Mouse (Mus musculus): ENCODE results near the gene Klrb1c. TPM values are rescaled to one million over a fixed set of nuclear protein-coding genes. Genes with fewer than 3 reads are reported as not detected.
"Not testable (repeated sequence)": the region's sequence is repeated elsewhere in the genome, so short reads cannot be mapped to it uniquely, and the experiment has no call there.

Klrb1c gene
- polyA plus RNA-seq, 2 experiments = 0.15 TPM; not detected in 1

DNA sequence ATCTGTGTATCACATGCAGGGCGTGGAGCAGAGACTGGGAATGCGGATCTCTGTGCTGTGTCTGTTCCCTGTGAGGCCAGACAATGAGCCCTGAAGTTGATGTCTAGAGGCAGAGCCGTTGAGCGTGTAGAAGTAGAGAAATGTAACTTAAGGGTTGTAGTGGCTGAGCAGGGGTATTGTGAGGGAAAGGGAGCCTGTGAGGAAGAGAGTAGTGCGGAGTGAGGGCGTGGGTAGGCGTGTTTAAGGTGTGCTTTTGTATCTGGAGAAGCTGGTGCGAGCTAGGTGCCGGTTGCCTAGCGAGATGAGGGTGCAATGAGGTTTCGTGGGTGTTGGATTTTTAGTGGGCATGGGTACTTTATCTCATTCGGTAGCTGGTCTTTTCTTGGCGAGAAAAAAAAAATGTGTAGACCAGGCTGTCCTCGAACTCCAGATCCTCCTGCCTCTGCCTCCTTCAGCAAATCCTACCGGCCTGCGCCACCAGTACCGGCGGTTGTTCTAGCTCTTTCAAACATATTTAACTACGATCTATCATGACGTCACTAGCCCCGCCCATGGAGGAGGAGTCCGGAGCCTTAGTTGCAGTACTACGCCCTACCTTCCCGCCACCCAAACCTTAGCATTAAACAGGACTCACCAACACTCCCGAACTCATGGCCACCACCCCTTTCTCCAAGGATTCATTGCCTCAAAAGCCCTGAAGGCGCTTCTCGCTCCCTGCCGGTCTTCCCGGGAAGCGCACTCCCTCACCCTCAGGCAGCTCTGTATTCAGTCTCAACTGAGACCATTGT is 25.1 kb downstream of the Klrb1c start:
- TF ChIP-seq POLR2A (IDR thresholded peaks at IDR 0.05; ENCODE audit: borderline replicate concordance, extremely low read depth, insufficient read depth, insufficient read length) = no peak
- Histone ChIP-seq H3K9me3 (ENCODE audit: control insufficient read depth, low read length) (no peaks in the 10 kb centered on the region), H3K9ac (ENCODE audit: low read depth, low read length, severe bottlenecking) (peak overlapping the region; percentile 48), H3K4me3 (replicated peaks; ENCODE audit: low read length) (peak overlapping the region; percentile 52), H3K4me2 (replicated peaks; ENCODE audit: low read depth, low read length, severe bottlenecking) (peak overlapping the region; percentile 63), H3K36me3 (ENCODE audit: control insufficient read depth, insufficient read depth, low read length) (no peaks in the 10 kb centered on the region), H3K27me3 (ENCODE audit: control insufficient read depth, insufficient read depth, low read length) (no peaks in the 10 kb centered on the region), H3K27ac (replicated peaks; ENCODE audit: low read depth, low read length) (peak overlapping the region; percentile 67), H3K4me1 (ENCODE audit: control insufficient read depth, insufficient read depth, low read length) (no peaks in the 10 kb centered on the region)
- 1% methylated on average over 30 of the region's 30 CpGs for WGBS
- ATAC-seq (ENCODE audit: low FRiP score, low read depth) (peak; percentile 92), DNase-seq (ENCODE audit: low spot score) (peak; percentile 96)

- H3K9ac ChIP-seq (ENCODE audit: low read depth, low read length, severe bottlenecking) = peak overlapping the region; percentile 48; the same call in 1 of the 2 replicates
- H3K4me1 ChIP-seq (ENCODE audit: control insufficient read depth, insufficient read depth, low read length); DNase-seq (ENCODE audit: low spot score); H3K36me3 ChIP-seq (ENCODE audit: control insufficient read depth, insufficient read depth, low read length); H3K9me3 ChIP-seq (ENCODE audit: control insufficient read depth, low read length); H3K27ac ChIP-seq (replicated peaks; ENCODE audit: low read depth, low read length); H3K27me3 ChIP-seq (ENCODE audit: control insufficient read depth, insufficient read depth, low read length); ATAC-seq (ENCODE audit: low FRiP score, low read depth): not testable (repeated sequence)
- peak overlapping the region; percentile 52 for H3K4me3 ChIP-seq (replicated peaks; ENCODE audit: low read length)
- H3K4me2 ChIP-seq (replicated peaks; ENCODE audit: low read depth, low read length, severe bottlenecking) = peak overlapping the region; percentile 63
- 74% methylated on average over 10 of the region's 10 CpGs for WGBS
These were observed 25.9 kb downstream of the Klrb1c start for GRCm38 (mm10) chr6:128762892-128763670.

DNA sequence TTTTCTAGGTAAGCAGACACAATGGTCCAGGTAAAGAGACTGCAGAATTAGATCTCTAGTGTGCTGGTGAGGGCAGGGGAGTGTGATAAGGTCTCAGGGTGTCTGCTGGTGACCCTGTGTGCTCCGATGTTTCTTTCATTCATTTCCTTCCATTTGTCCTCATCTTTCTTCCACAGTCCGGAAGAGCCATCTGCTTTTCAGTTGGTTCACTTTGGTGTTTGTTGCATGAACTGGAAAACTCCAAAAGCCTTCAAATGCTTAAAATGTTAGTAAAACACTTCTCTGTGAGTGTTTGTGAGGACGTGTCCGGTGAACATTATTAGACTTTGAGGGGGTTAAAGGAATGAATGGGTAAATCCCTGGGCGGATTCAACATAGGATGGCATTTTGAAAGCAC is 27.9 kb downstream of the Klrb1c start:
- Histone ChIP-seq H3K4me1 (ENCODE audit: control insufficient read depth, insufficient read depth, low read length) (no peaks in the 10 kb centered on the region), H3K9ac (ENCODE audit: low read depth, low read length, severe bottlenecking) (0 out of 2 replicates have a peak overlapping the region, but pooled peaks have one; percentile 40), H3K36me3 (ENCODE audit: control insufficient read depth, insufficient read depth, low read length) (no peaks in the 10 kb centered on the region), H3K27ac (replicated peaks; ENCODE audit: low read depth, low read length) (no peak overlapping the region), H3K4me3 (replicated peaks; ENCODE audit: low read length) (peak overlapping the region; percentile 60), H3K27me3 (ENCODE audit: control insufficient read depth, insufficient read depth, low read length) (no peaks in the 10 kb centered on the region), H3K4me2 (replicated peaks; ENCODE audit: low read depth, low read length, severe bottlenecking) (peak overlapping the region; percentile 38), H3K9me3 (ENCODE audit: control insufficient read depth, low read length) (no peaks in the 10 kb centered on the region)
- ATAC-seq (ENCODE audit: low FRiP score, low read depth) (no peak), DNase-seq (ENCODE audit: low spot score) (no peak)
- 41% methylated on average over 5 of the region's 5 CpGs for WGBS
- TF ChIP-seq POLR2A (IDR thresholded peaks at IDR 0.05; ENCODE audit: borderline replicate concordance, extremely low read depth, insufficient read depth, insufficient read length) = no peak

DNA sequence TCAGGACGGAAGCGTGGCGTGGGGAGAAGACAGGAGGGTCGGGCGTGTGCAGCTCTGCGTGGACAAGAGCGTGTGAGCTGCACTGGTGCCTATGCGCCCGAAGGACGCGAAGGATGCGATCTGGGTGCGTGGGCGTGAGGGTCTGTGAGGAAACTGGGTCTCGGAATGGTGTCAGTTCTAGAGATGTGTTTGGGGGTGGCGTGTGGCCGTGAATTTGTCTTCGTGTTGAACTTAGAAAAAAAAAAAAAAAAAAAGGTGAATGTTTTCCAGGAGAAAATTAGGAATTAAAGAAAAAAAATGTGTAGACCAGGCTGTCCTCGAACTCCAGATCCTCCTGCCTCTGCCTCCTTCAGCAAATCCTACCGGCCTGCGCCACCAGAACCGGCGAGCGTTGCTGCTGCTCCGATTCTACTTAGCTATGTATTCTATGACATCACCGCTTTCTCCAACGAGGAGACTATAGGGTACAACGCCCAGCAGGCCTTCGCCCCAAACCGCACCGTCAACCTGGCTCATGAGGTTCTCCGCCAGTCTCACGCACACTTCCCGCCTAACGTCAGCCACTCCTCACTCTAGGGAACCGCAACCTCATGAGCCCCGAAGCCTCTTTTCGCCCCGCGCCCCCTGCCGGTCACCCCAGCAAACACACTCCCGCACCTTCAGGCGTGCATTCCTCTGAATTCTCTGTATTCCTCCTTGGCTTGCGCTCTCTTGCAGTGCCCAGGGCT is 28.4 kb downstream of the Klrb1c start:
- H3K4me1 ChIP-seq (ENCODE audit: control insufficient read depth, insufficient read depth, low read length); H3K27me3 ChIP-seq (ENCODE audit: control insufficient read depth, insufficient read depth, low read length); H3K9me3 ChIP-seq (ENCODE audit: control insufficient read depth, low read length); H3K36me3 ChIP-seq (ENCODE audit: control insufficient read depth, insufficient read depth, low read length): not testable (repeated sequence)
- peak; percentile 73 for ATAC-seq (ENCODE audit: low FRiP score, low read depth)
- Histone ChIP-seq H3K4me2 (replicated peaks; ENCODE audit: low read depth, low read length, severe bottlenecking) (peak overlapping the region; percentile 38), H3K9ac (ENCODE audit: low read depth, low read length, severe bottlenecking) (peak overlapping the region; percentile 75), H3K27ac (replicated peaks; ENCODE audit: low read depth, low read length) (peak overlapping the region; percentile 87), H3K4me3 (replicated peaks; ENCODE audit: low read length) (peak overlapping the region; percentile 60)
- under 1% methylated on average over 44 of the region's 44 CpGs for WGBS
- DNase-seq (ENCODE audit: low spot score) = peak; percentile 80

DNA sequence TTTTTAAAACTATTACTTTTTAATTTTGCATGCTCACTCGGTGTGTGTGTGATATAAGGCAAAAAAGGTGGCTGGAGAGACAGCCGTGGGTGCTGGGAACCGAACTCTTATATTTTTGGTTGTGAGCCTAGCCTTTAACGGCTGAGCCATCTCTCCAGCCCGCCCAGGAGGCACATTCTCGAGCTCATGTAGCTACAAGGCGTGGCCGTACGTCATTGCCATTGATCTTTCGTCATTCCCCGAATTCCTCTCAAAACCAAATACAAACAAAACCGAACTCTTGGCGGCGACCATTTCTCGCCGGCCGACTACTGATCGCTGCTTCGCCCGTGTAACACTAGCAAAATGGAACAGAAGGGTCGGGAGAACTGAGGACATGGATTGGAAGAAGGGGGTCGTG is 29.0 kb downstream of the Klrb1c start:
- Histone ChIP-seq H3K4me3 (replicated peaks; ENCODE audit: low read length) (peak overlapping the region; percentile 60), H3K9ac (ENCODE audit: low read depth, low read length, severe bottlenecking) (peak overlapping the region; percentile 75), H3K27ac (replicated peaks; ENCODE audit: low read depth, low read length) (peak overlapping the region; percentile 87)
- peak; percentile 85 for DNase-seq (ENCODE audit: low spot score)
- not testable (repeated sequence) for H3K4me1 ChIP-seq (ENCODE audit: control insufficient read depth, insufficient read depth, low read length); H3K27me3 ChIP-seq (ENCODE audit: control insufficient read depth, insufficient read depth, low read length); H3K9me3 ChIP-seq (ENCODE audit: control insufficient read depth, low read length); H3K36me3 ChIP-seq (ENCODE audit: control insufficient read depth, insufficient read depth, low read length); H3K4me2 ChIP-seq (replicated peaks; ENCODE audit: low read depth, low read length, severe bottlenecking)
- WGBS = under 1% methylated on average over 22 of the region's 22 CpGs
- ATAC-seq (ENCODE audit: low FRiP score, low read depth) = peak; percentile 43

Measured in limb, embryonic 14.5 days (tissue).